Mouse (Mus musculus) liver (tissue): Measurements from ENCODE around the gene Cideb.

Experiments
- DNase-seq: peaks from one replicate; pipeline ENCODE4 v3.0.0-alpha.2; 2020; ENCODE audit warnings: mixed read lengths

The Cideb gene

GRCm38 (mm10) chr14:55763166-55763565, 4.9 kb upstream of the Cideb start:
- no peak for DNase-seq

GRCm38 (mm10) chr14:55762001-55762821, 4.0 kb upstream of the Cideb start:
- DNase-seq = peak; percentile 39

- DNase-seq = no peak
Observed at GRCm38 (mm10) chr14:55761163-55761562, 2.9 kb upstream of the Cideb start, which contains the start of gene Ltb4r2. Ltb4r2 (plus strand) TSS chr14:55761428.

- peak; percentile 83 for DNase-seq
Observed at GRCm38 (mm10) chr14:55760156-55760555, 1.9 kb upstream of the Cideb start.

- DNase-seq = no peak
Observed at GRCm38 (mm10) chr14:55757566-55757965, 692 bp downstream of the Cideb start.

GRCm38 (mm10) chr14:55747051-55747847, 11.0 kb downstream of the Cideb start:
- DNase-seq = no peak

GRCm38 (mm10) chr14:55745861-55746237, 12.4 kb downstream of the Cideb start:
- no peak for DNase-seq

- peak; percentile 94 for DNase-seq
Observed at GRCm38 (mm10) chr14:55745180-55745860, 12.9 kb downstream of the Cideb start, which contains the start of the genes Dhrs1 and Nop9. Dhrs1 (minus strand) TSS chr14:55745690. Nop9 (plus strand) TSS chr14:55745693.

GRCm38 (mm10) chr14:55743711-55744110, 14.5 kb downstream of the Cideb start:
- peak; percentile 86 for DNase-seq

GRCm38 (mm10) chr14:55737086-55737687, 21.1 kb downstream of the Cideb start:
- no peak for DNase-seq

GRCm38 (mm10) chr14:55735758-55736157, 22.5 kb downstream of the Cideb start:
- DNase-seq = no peak

GRCm38 (mm10) chr14:55735334-55735733, 22.9 kb downstream of the Cideb start:
- DNase-seq = no peak

- no peak for DNase-seq
Observed at GRCm38 (mm10) chr14:55734869-55735268, 23.4 kb downstream of the Cideb start.

- DNase-seq = no peak
Observed at GRCm38 (mm10) chr14:55733889-55734288, 24.4 kb downstream of the Cideb start.

GRCm38 (mm10) chr14:55730531-55731032, 27.7 kb downstream of the Cideb start:
- DNase-seq = no peak

- no peak for DNase-seq
Observed at GRCm38 (mm10) chr14:55730116-55730515, 28.1 kb downstream of the Cideb start.

- no peak for DNase-seq
Observed at GRCm38 (mm10) chr14:55727889-55728685, 30.2 kb downstream of the Cideb start.

- no peak for DNase-seq
Observed at GRCm38 (mm10) chr14:55726261-55726660, 32.0 kb downstream of the Cideb start.

GRCm38 (mm10) chr14:55724411-55724871, 33.8 kb downstream of the Cideb start:
- peak; percentile 23 for DNase-seq

- DNase-seq = peak; percentile 40
Observed at GRCm38 (mm10) chr14:55723433-55723832, 34.8 kb downstream of the Cideb start.

GRCm38 (mm10) chr14:55722438-55722945, 35.8 kb downstream of the Cideb start:
- no peak for DNase-seq
